Mouse (Mus musculus) embryonic facial prominence, embryonic 12.5 days (tissue): ENCODE data around the gene Tent5b. TPM values are rescaled to one million over a fixed set of nuclear protein-coding genes. Genes with fewer than 3 reads are reported as not detected.

Source experiments
- polyA plus RNA-seq: library from polyadenylated mRNA; unstranded; fragments of >200 nt; fragmentation: Nextera tagmentation; extraction: Ambion mirVana; gene quantifications from 2 replicates; pipeline ENCODE4 v1.2.1, GENCODE M21; 2016

The Tent5b gene
- polyA plus RNA-seq, 1 experiment from 2014 or later: 2.1 TPM

Other genes with a start within 250 kb of the Tent5b start
- gene Map3k6, start 239.3 kb upstream of the Tent5b start, polyA plus RNA-seq: 2.6 and 2.7 TPM in 2 replicates
- gene Sytl1, start 217.0 kb upstream of the Tent5b start, polyA plus RNA-seq: 2.3 and 2.8 TPM in 2 replicates
- gene Tmem222, start 202.3 kb upstream of the Tent5b start, polyA plus RNA-seq: 80.2 and 81.8 TPM in 2 replicates
- 17.0 and 18.7 TPM in 2 replicates for gene Wdtc1, start 126.7 kb upstream of the Tent5b start, polyA plus RNA-seq
- gene Slc9a1, start 110.4 kb upstream of the Tent5b start, polyA plus RNA-seq: 7.6 and 7.9 TPM in 2 replicates
- gene Trnp1, start 18.4 kb downstream of the Tent5b start, polyA plus RNA-seq: 4.2 and 4.6 TPM in 2 replicates
- gene Kdf1, start 38.8 kb downstream of the Tent5b start, polyA plus RNA-seq: 10.3 and 12.2 TPM in 2 replicates
- 348 and 369 TPM in 2 replicates for gene Nudc, start 65.9 kb downstream of the Tent5b start, polyA plus RNA-seq
- gene Nr0b2, start 73.2 kb downstream of the Tent5b start, polyA plus RNA-seq: not detected in 2 replicates
- 11.9 and 13.1 TPM in 2 replicates for gene Gpatch3, start 94.6 kb downstream of the Tent5b start, polyA plus RNA-seq
- gene Gpn2, start 104.2 kb downstream of the Tent5b start, polyA plus RNA-seq: 20.0 and 23.6 TPM in 2 replicates
- 44.4 and 52.7 TPM in 2 replicates for gene Sfn, start 122.0 kb downstream of the Tent5b start, polyA plus RNA-seq
- 4.5 and 6.2 TPM in 2 replicates for gene Zdhhc18, start 170.0 kb downstream of the Tent5b start, polyA plus RNA-seq
- 19.7 and 20.4 TPM in 2 replicates for gene Pigv, start 192.5 kb downstream of the Tent5b start, polyA plus RNA-seq